Mouse (Mus musculus) forebrain, embryonic 11.5 days (tissue): ENCODE results near the gene Clstn2. TPM values are rescaled to one million over a fixed set of nuclear protein-coding genes. Genes with fewer than 3 reads are reported as not detected.

Experiments used
- ATAC-seq: fragments of 200-750 bp; cut with Nextera tagmentation; replicated peaks from 2 replicates; pipeline ENCODE4 v1.8.0; 2017; ENCODE audit warnings: moderate TSS enrichment; ENCODE audit not compliant: low FRiP score
- DNase-seq: peaks from one replicate; pipeline ENCODE4 v3.0.0-alpha.2; 2017; ENCODE audit warnings: low spot score
- H3K27ac ChIP-seq: fragments of 300-500 bp; sonication (generic); 2 replicates; pipeline ENCODE4 v1.5.1; 2014; ENCODE audit warnings: low read depth, low read length
- H3K27me3 ChIP-seq: fragments of 300-500 bp; sonication (generic); 2 replicates; pipeline ENCODE4 v1.6.1; 2014; ENCODE audit warnings: mild to moderate bottlenecking, low read length, mixed read lengths; ENCODE audit not compliant: control insufficient read depth, insufficient read depth
- H3K36me3 ChIP-seq: fragments of 300-500 bp; sonication (generic); 2 replicates; pipeline ENCODE4 v1.6.1; 2014; ENCODE audit warnings: mild to moderate bottlenecking, low read length, moderate library complexity, mixed read lengths; ENCODE audit not compliant: control insufficient read depth, insufficient read depth
- H3K4me1 ChIP-seq: fragments of 300-500 bp; sonication (generic); replicated peaks from 2 replicates; pipeline ENCODE4 v1.6.1; 2014; ENCODE audit warnings: low read length, mixed read lengths; ENCODE audit not compliant: control insufficient read depth, insufficient read depth
- H3K4me2 ChIP-seq: fragments of 300-500 bp; sonication (generic); 2 replicates; pipeline ENCODE4 v1.6.1; 2014; ENCODE audit warnings: low read depth, mild to moderate bottlenecking, low read length, moderate library complexity, mixed read lengths; ENCODE audit not compliant: severe bottlenecking
- H3K4me3 ChIP-seq: fragments of 300-500 bp; sonication (generic); 2 replicates; pipeline ENCODE4 v1.5.1; 2014; ENCODE audit warnings: low read depth, low read length
- H3K9ac ChIP-seq: fragments of 300-500 bp; sonication (generic); 2 replicates; pipeline ENCODE4 v1.6.1; 2014; ENCODE audit warnings: low read length
- H3K9me3 ChIP-seq: fragments of 300-500 bp; sonication (generic); 2 replicates; pipeline ENCODE4 v1.6.1; 2016; ENCODE audit warnings: low read length, mixed read lengths; ENCODE audit not compliant: control insufficient read depth
- WGBS: fragments of 180-500 bp; shearing (Covaris S2); extraction: QIAGEN DNeasy Blood & Tissue Kit; methylation state at CpG from one replicate; pipeline ENCODE4 v1.1.7; 2014; 5-methylcytosine and 5-hydroxymethylcytosine counted together
- polyA plus RNA-seq: library from polyadenylated mRNA; unstranded; fragments of >200 nt; fragmentation: Nextera tagmentation; extraction: Ambion mirVana; gene quantifications from 2 replicates; pipeline ENCODE4 v1.2.1, GENCODE M21; 2014

Gene Clstn2
- polyA plus RNA-seq, 1 experiment from 2014 or later = 1.8 TPM

DNA sequence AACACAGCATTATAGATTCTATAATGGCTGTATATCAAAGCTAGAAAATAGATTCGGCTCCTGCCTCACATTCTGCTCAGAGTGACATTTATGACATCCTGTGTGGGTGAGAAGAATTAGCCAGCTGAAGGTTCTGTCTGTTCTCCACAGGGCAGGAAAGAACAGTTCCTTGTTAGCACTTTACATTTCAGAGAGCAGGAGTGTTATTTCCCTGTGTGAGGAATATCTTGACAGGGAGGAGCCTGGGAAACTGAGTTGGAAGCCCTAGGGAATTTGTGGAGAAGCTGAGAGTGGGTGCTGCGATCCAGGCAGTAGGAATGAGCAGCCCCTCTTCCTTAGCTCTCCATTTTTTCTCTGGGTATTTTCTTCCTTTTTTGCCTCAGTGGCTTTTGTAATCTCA lies 286.4 kb downstream of the Clstn2 start:
- Histone ChIP-seq H3K27me3 (no peaks in the 10 kb centered on the region), H3K9ac (no peak overlapping the region), H3K4me3 (no peak overlapping the region), H3K9me3 (no peaks in the 10 kb centered on the region), H3K36me3 (no peaks in the 10 kb centered on the region), H3K27ac (no peak overlapping the region), H3K4me2 (no peak overlapping the region), H3K4me1 (no peaks in the 10 kb centered on the region)
- WGBS = 64% methylated on average over 2 of the region's 2 CpGs
- ATAC-seq (no peak), DNase-seq (no peak)

DNA sequence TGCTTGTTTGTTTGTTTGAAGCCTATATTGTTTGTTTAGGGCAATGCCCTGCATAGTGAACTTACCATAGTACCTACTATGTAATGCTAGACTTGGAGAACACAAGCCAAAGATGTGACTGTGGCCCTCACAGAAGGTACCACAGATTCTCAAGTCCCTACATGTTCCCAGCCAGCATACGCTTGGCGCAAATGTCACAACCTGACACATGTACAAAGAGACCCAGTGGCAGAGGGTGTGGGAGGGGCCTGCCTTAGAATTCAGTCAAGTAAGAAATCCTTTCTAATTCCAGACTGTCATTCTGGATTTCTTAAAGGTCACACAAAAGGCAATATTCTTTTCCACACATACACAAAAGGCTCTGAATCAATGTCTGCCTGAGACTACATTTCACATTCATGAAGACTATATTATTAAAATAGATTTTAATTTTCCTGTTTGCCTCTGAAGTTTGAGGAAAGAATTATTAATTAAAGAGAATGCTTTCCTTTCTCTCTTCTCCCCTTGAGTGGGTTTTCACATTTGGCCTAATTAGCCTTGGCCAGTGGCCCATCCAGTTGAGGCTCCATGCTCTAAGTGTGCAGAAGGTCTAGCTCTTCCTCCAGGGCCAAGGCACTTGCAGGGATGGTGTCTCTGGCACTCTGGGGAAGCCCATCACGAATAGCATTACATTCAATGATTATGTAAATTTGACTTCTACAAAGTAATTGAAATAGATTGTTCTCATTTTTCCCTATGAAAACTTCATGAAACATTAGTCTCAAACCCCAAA lies 305.1 kb downstream of the Clstn2 start:
- 70% methylated on average over 3 of the region's 3 CpGs for WGBS
- Histone ChIP-seq H3K4me3 (no peak overlapping the region), H3K4me1 (no peaks in the 10 kb centered on the region), H3K4me2 (no peak overlapping the region), H3K27me3 (no peaks in the 10 kb centered on the region), H3K9me3 (no peaks in the 10 kb centered on the region), H3K36me3 (no peaks in the 10 kb centered on the region), H3K9ac (no peak overlapping the region), H3K27ac (no peak overlapping the region)
- ATAC-seq (no peak), DNase-seq (no peak)

DNA sequence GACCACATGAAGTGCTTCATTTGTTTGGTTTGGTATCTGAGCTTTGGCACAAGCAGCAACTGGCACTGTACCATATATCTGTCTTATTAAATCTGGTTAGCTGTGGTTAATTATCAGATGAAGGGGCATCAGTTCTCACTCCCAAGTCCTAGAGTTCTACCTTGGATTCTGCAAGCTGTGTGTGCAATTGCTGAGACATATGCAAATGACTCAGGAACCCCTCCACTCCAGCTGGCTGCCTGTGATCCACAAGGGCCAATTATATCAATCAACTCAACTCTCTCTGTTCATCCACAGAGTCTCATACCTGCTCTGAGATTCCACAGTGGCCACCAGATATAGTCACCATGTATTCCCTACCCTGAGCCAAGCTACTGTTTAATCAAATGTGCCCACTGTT lies 315.3 kb downstream of the Clstn2 start:
- no peak overlapping the region for H3K27ac ChIP-seq
- H3K9me3 ChIP-seq = no peaks in the 10 kb centered on the region
- no peak for ATAC-seq
- H3K9ac ChIP-seq = no peak overlapping the region
- H3K27me3 ChIP-seq = no peaks in the 10 kb centered on the region
- H3K4me1 ChIP-seq = no peaks in the 10 kb centered on the region
- no peaks in the 10 kb centered on the region for H3K36me3 ChIP-seq
- no peak overlapping the region for H3K4me3 ChIP-seq
- no peak for DNase-seq
- no peak overlapping the region for H3K4me2 ChIP-seq

DNA sequence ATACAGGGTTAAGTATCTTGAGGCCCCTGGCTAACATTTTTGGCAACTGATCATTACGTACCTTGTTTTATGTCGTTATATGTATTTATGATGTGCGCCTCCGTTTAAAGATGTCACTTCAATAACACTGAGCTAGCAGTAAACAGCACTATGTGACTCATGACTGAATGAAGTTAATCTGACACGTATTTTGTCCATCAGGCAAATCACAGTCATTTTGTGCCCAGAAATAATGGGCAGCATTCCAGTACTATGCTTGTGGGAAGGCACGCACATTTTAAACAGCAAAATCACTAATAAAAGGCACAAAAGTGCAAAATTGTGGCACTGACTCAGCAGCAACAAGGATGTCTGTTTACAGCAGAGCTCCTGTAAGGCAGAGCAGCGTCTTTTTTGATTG lies 316.0 kb downstream of the Clstn2 start:
- WGBS = 89% methylated on average over 7 of the region's 7 CpGs
- ATAC-seq (no peak), DNase-seq (no peak)
- Histone ChIP-seq H3K4me1 (no peaks in the 10 kb centered on the region), H3K4me3 (no peak overlapping the region), H3K36me3 (no peaks in the 10 kb centered on the region), H3K27me3 (no peaks in the 10 kb centered on the region), H3K9ac (no peak overlapping the region), H3K9me3 (no peaks in the 10 kb centered on the region), H3K27ac (no peak overlapping the region), H3K4me2 (no peak overlapping the region)

DNA sequence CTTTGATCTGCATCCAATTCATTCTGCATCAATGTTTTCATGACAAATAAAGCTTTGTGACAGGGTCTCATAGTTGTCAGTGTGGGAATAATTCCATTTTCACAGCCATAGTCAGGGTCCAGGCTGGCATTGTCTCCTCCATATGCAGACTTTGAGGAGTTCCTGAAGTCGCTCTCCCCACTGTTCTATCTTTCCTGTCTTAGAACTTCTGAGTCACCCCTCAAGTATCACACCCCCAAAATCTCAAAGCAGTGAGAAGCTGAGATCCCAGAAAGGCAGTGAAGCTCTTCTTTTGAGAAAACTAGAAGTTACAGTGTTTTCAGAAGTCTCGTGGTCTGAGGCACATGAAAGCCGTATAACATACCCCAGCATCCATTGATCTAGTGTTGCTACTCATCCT lies 320.1 kb downstream of the Clstn2 start:
- no peak overlapping the region for H3K4me3 ChIP-seq
- ATAC-seq = no peak

DNA sequence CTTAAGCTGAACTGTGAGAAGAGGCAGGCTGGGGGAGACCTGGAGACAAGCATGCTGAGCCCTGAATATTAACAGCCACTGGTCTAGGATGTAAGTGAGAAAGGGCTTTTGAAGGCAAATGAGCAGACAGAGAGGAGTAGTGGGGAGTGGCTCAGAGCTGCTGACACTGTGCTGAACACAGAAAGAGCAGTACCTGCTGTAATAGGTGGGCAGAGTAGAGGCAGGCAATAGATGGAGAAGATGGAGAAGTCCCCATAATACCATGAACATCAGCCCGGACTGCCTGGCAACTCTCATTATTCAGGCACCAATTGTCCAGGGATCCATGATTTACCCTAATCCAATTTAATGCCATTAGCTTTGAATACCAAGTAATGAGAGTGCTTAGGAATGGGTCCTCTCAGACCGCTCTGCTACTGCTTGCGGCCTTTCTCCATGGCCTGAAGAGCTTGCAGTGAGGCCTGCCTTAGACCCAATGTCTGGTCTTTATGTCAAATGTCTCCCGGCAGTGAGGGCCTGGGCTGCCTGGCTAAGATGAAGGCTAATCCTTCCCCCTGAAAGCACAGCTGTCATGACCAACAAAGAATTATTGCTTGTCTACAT lies 329.0 kb downstream of the Clstn2 start:
- Histone ChIP-seq H3K27me3 (no peaks in the 10 kb centered on the region; the same call in 1 of the 2 replicates), H3K27ac (no peak overlapping the region), H3K9me3 (no peaks in the 10 kb centered on the region), H3K4me2 (no peak overlapping the region), H3K36me3 (no peaks in the 10 kb centered on the region), H3K4me1 (0 out of 2 replicates have a peak, but pooled peaks cover 2% of the 10 kb centered on the region), H3K9ac (no peak overlapping the region), H3K4me3 (no peak overlapping the region)
- 22% methylated on average over 4 of the region's 4 CpGs for WGBS
- DNase-seq (no peak), ATAC-seq (no peak)

More for the DNA sequence above, 320.1 kb downstream of the Clstn2 start:
- Histone ChIP-seq H3K36me3 (no peaks in the 10 kb centered on the region), H3K27ac (no peak overlapping the region), H3K4me1 (no peaks in the 10 kb centered on the region), H3K9ac (no peak overlapping the region), H3K9me3 (no peaks in the 10 kb centered on the region), H3K27me3 (no peaks in the 10 kb centered on the region), H3K4me2 (no peak overlapping the region)
- 91% methylated on average over 3 of the region's 3 CpGs for WGBS
- DNase-seq = no peak

DNA sequence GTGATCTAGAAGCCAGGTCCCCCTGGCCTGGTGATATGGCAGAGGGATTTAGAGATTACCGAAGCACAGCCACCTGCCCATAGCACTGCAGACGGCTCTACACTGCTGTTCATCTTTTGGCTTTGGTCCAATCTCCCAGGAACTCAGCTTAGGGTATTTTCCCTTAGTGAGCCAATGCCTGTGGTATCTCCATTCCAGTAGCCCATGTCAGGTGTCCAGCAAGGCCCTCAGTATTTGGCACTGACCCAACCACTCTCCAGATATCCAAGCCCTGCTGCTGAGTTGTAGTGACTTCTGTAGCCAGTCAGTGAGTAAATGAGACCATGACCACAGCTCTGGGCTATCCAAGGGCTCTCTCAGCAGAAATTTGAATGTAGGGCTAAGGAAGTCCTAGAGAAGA lies 330.0 kb downstream of the Clstn2 start:
- Histone ChIP-seq H3K27ac (no peak overlapping the region), H3K4me2 (no peak overlapping the region), H3K36me3 (no peaks in the 10 kb centered on the region), H3K9me3 (no peaks in the 10 kb centered on the region), H3K4me1 (0 out of 2 replicates have a peak, but pooled peaks cover 2% of the 10 kb centered on the region), H3K9ac (no peak overlapping the region), H3K4me3 (no peak overlapping the region), H3K27me3 (no peaks in the 10 kb centered on the region; the same call in 1 of the 2 replicates)
- ATAC-seq (no peak), DNase-seq (no peak)
- 86% methylated on average over 2 of the region's 2 CpGs for WGBS

DNA sequence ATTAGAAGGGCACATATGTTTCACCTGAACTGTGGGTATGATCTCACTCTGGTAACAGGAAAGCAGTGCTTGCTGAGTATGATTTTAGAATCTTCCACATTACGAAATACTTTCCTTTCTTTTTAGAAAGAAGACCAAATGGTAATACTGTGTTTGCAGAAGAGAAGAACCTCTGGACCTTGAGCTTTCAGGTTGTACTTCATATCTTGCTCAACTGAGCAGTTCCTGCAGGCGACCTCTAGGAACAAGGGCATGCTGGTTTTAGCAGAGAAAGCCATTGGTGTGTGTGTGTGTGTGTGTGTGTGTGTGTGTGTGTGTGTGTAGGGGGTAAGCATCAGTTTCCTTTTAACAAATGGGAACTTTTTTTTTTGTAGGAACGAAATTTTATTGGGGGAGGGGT lies 333.0 kb downstream of the Clstn2 start:
- Histone ChIP-seq H3K4me1 (0 out of 2 replicates have a peak, but pooled peaks cover 2% of the 10 kb centered on the region), H3K9me3 (no peaks in the 10 kb centered on the region), H3K9ac (no peak overlapping the region), H3K36me3 (no peaks in the 10 kb centered on the region), H3K4me3 (no peak overlapping the region), H3K4me2 (no peak overlapping the region), H3K27me3 (no peaks in the 10 kb centered on the region; the same call in 1 of the 2 replicates), H3K27ac (no peak overlapping the region)
- WGBS = 86% methylated on average over 3 of the region's 3 CpGs
- no peak for ATAC-seq
- no peak for DNase-seq

DNA sequence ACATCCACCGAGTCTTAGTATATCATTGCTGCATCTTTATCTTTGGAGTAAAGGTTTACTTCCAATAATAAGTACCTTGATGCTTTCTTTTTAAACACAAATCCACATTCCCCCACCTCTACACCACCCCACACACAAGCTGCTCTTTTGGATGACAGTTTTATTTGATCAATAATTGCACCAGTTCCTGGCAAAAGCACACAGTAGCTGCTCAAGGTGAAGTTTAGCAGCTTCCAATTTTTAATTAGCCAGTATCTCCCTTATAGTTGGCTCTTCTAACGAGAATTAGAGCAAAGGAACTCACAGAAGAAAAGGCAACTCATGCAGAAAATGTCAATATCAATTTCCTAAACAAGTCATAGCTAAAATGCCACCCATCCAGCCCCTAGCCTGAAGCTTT lies 334.0 kb downstream of the Clstn2 start:
- no peaks in the 10 kb centered on the region for H3K4me1 ChIP-seq
- H3K9me3 ChIP-seq = no peaks in the 10 kb centered on the region
- H3K27me3 ChIP-seq = no peaks in the 10 kb centered on the region; the same call in 1 of the 2 replicates
- WGBS = 64% methylated on average over 2 of the region's 2 CpGs
- DNase-seq (no peak), ATAC-seq (no peak)
- H3K27ac ChIP-seq = no peak overlapping the region
- no peak overlapping the region for H3K4me3 ChIP-seq
- no peak overlapping the region for H3K4me2 ChIP-seq
- no peaks in the 10 kb centered on the region for H3K36me3 ChIP-seq
- H3K9ac ChIP-seq = no peak overlapping the region
